Comparison of ENCODE assay signal across 10 mouse cellular contexts in genomic region chr8:123813173-123813891, GRCm38 (mm10). TPM values are rescaled to one million over a fixed set of nuclear protein-coding genes. Genes with fewer than 3 reads are reported as not detected.
DNase-seq lines count a peak whose midpoint lies in the region; ATAC-seq and TF ChIP-seq lines count a peak whose summit lies in the region.
"Had no signal": no experiment of that assay in that cellular context is flagged by ENCODE, and none has a peak within 500 bp of the region (broad histone marks: within the 10 kb centered on the region; RNA-seq: fewer than 3 reads in every experiment).

No protein-coding gene starts in this region.

- 0 out of 2 replicates have a peak overlapping the region, but pooled peaks have one; percentile 10 for H3K27ac ChIP-seq in hindbrain, embryonic 13.5 days
- no peak overlapping the region for H3K27ac ChIP-seq in hindbrain, postnatal 0 days
- H3K27ac ChIP-seq in kidney, embryonic 14.5 days (ENCODE audit: low read depth, low read length) = no peak overlapping the region
- peak overlapping the region; percentile 95 for H3K27ac ChIP-seq in small intestine, adult 2 months (ENCODE audit: insufficient read depth, low read depth, low read length)
- H3K27ac ChIP-seq in midbrain, postnatal 0 days (ENCODE audit: low read depth, low read length) = no peak overlapping the region
- no peak overlapping the region for H3K27ac ChIP-seq in lung, postnatal 0 days (ENCODE audit: low read length)
- H3K27ac ChIP-seq: macrophage had no signal

- H3K36me3 ChIP-seq in hindbrain, embryonic 13.5 days = peaks cover 15% of the 10 kb centered on the region
- H3K36me3 ChIP-seq in hindbrain, postnatal 0 days (ENCODE audit: insufficient read depth, low read length) = no peaks in the 10 kb centered on the region
- H3K36me3 ChIP-seq in kidney, embryonic 14.5 days (ENCODE audit: control insufficient read depth, insufficient read depth, low read length) = no peaks in the 10 kb centered on the region
- H3K36me3 ChIP-seq in small intestine, adult 2 months (ENCODE audit: control insufficient read depth, insufficient read depth, low read length) = peaks cover 17% of the 10 kb centered on the region
- no peaks in the 10 kb centered on the region for H3K36me3 ChIP-seq in midbrain, postnatal 0 days (ENCODE audit: insufficient read depth, low read length)
- no peaks in the 10 kb centered on the region for H3K36me3 ChIP-seq in lung, postnatal 0 days (ENCODE audit: insufficient read depth, low read length)

- peaks cover 35% of the 10 kb centered on the region for H3K4me1 ChIP-seq in hindbrain, embryonic 13.5 days (replicated peaks)
- peaks cover 3% of the 10 kb centered on the region; the same call in 1 of the 2 replicates for H3K4me1 ChIP-seq in hindbrain, postnatal 0 days (ENCODE audit: insufficient read depth, low read length)
- peaks cover 4% of the 10 kb centered on the region; the same call in 1 of the 2 replicates for H3K4me1 ChIP-seq in kidney, embryonic 14.5 days (ENCODE audit: control insufficient read depth, insufficient read depth, low read length)
- H3K4me1 ChIP-seq in small intestine, adult 2 months (ENCODE audit: control insufficient read depth, insufficient read depth, insufficient read length, low read length) = peaks cover 37% of the 10 kb centered on the region
- H3K4me1 ChIP-seq in midbrain, postnatal 0 days (ENCODE audit: insufficient read depth, low read length) = no peaks in the 10 kb centered on the region
- no peaks in the 10 kb centered on the region for H3K4me1 ChIP-seq in lung, postnatal 0 days (ENCODE audit: insufficient read depth, low read depth, low read length)

- no peaks in the 10 kb centered on the region for H3K27me3 ChIP-seq in hindbrain, embryonic 13.5 days
- H3K27me3 ChIP-seq in hindbrain, postnatal 0 days (ENCODE audit: insufficient read depth, low read length) = no peaks in the 10 kb centered on the region
- H3K27me3 ChIP-seq in kidney, embryonic 14.5 days (ENCODE audit: control insufficient read depth, insufficient read depth, low read length) = no peaks in the 10 kb centered on the region
- no peaks in the 10 kb centered on the region for H3K27me3 ChIP-seq in small intestine, adult 2 months (ENCODE audit: control insufficient read depth, insufficient read depth, low read length)
- H3K27me3 ChIP-seq in midbrain, postnatal 0 days (ENCODE audit: insufficient read depth, low read length) = no peaks in the 10 kb centered on the region
- no peaks in the 10 kb centered on the region for H3K27me3 ChIP-seq in lung, postnatal 0 days (replicated peaks; ENCODE audit: insufficient read depth, low read length)

- ATAC-seq in hindbrain, embryonic 13.5 days (ENCODE audit: low FRiP score) = no peak
- ATAC-seq in hindbrain, postnatal 0 days = no peak
- ATAC-seq in kidney, embryonic 14.5 days (ENCODE audit: low FRiP score, low TSS enrichment) = peak; percentile 35; the same call in 1 of the 2 replicates
- no peak for ATAC-seq in midbrain, postnatal 0 days (ENCODE audit: low FRiP score)
- ATAC-seq in lung, postnatal 0 days = no peak

- no peak for TF ChIP-seq EP300 in lung, postnatal 0 days (IDR thresholded peaks at IDR 0.05)

- TF ChIP-seq POLR2A in small intestine, adult 2 months (IDR thresholded peaks at IDR 0.05; ENCODE audit: low read depth, low read length) = no peak

- H3K9me3 ChIP-seq in hindbrain, embryonic 13.5 days = no peaks in the 10 kb centered on the region
- no peaks in the 10 kb centered on the region for H3K9me3 ChIP-seq in hindbrain, postnatal 0 days (ENCODE audit: low read length)
- no peaks in the 10 kb centered on the region for H3K9me3 ChIP-seq in kidney, embryonic 14.5 days (ENCODE audit: control insufficient read depth, low read length)
- no peaks in the 10 kb centered on the region for H3K9me3 ChIP-seq in midbrain, postnatal 0 days (ENCODE audit: low read length)
- H3K9me3 ChIP-seq in lung, postnatal 0 days (ENCODE audit: low read length) = no peaks in the 10 kb centered on the region

- no peak overlapping the region for H3K4me2 ChIP-seq in hindbrain, embryonic 13.5 days
- H3K4me2 ChIP-seq in hindbrain, postnatal 0 days (ENCODE audit: low read depth, low read length) = no peak overlapping the region
- H3K4me2 ChIP-seq in kidney, embryonic 14.5 days (replicated peaks; ENCODE audit: low read depth, low read length) = no peak overlapping the region
- H3K4me2 ChIP-seq in midbrain, postnatal 0 days (ENCODE audit: low read depth, low read length, poor library complexity, severe bottlenecking) = no peak overlapping the region
- H3K4me2 ChIP-seq in lung, postnatal 0 days (replicated peaks; ENCODE audit: low read depth, low read length) = no peak overlapping the region

- DNase-seq in hindbrain, postnatal 0 days (ENCODE audit: low spot score) = no peak
- DNase-seq in cerebellum, postnatal 14 days = peak; percentile 74 to 85
- DNase-seq in midbrain, postnatal 0 days (ENCODE audit: low spot score) = no peak
- DNase-seq in spleen, postnatal 14 days (ENCODE audit: low spot score in 2 of 2) = no peak
- no peak for DNase-seq in lung, postnatal 0 days (ENCODE audit: low spot score)
- DNase-seq: layer of hippocampus, adult 9-11 months had no signal

- no peak overlapping the region for H3K4me3 ChIP-seq in hindbrain, embryonic 13.5 days
- H3K4me3 ChIP-seq in hindbrain, postnatal 0 days (ENCODE audit: low read length) = no peak overlapping the region
- H3K4me3 ChIP-seq in kidney, embryonic 14.5 days (ENCODE audit: low read length) = no peak overlapping the region
- H3K4me3 ChIP-seq in small intestine, adult 2 months (ENCODE audit: low read depth, low read length) = peak overlapping the region; percentile 20
- H3K4me3 ChIP-seq in midbrain, postnatal 0 days (ENCODE audit: low read depth, low read length) = no peak overlapping the region
- no peak overlapping the region for H3K4me3 ChIP-seq in lung, postnatal 0 days (ENCODE audit: low read depth, low read length)

- no peak for TF ChIP-seq CTCF in hindbrain, postnatal 0 days (IDR thresholded peaks at IDR 0.05; ENCODE audit: low read depth)
- TF ChIP-seq CTCF in small intestine, adult 2 months (IDR thresholded peaks at IDR 0.05; ENCODE audit: extremely low read depth, insufficient read length, insufficient replicate concordance, low read depth, low read length) = no peak
- no peak for TF ChIP-seq CTCF in midbrain, postnatal 0 days (IDR thresholded peaks at IDR 0.05)
- TF ChIP-seq CTCF in lung, postnatal 0 days (IDR thresholded peaks at IDR 0.05) = no peak

- 76% methylated on average over 16 of the region's 16 CpGs for WGBS in hindbrain, embryonic 13.5 days
- 72% methylated on average over 16 of the region's 16 CpGs for WGBS in hindbrain, postnatal 0 days
- 70% methylated on average over 16 of the region's 16 CpGs for WGBS in kidney, embryonic 14.5 days
- 27% methylated on average over 16 of the region's 16 CpGs for WGBS in small intestine, adult 2 months
- WGBS in midbrain, postnatal 0 days = 71% methylated on average over 16 of the region's 16 CpGs
- WGBS in lung, postnatal 0 days = 63% methylated on average over 16 of the region's 16 CpGs

- no peak overlapping the region for H3K9ac ChIP-seq in hindbrain, embryonic 13.5 days
- H3K9ac ChIP-seq in hindbrain, postnatal 0 days (replicated peaks; ENCODE audit: low read length) = no peak overlapping the region
- H3K9ac ChIP-seq in kidney, embryonic 14.5 days (ENCODE audit: low read depth, low read length) = no peak overlapping the region
- H3K9ac ChIP-seq in midbrain, postnatal 0 days (replicated peaks; ENCODE audit: low read length, poor library complexity, severe bottlenecking) = no peak overlapping the region
- H3K9ac ChIP-seq in lung, postnatal 0 days (replicated peaks; ENCODE audit: low read depth) = no peak overlapping the region

RNA-seq across cellular contexts. Expression of gene Rab4a, which starts 7.5 kb away (rescaled TPM):
- 73.9 and 74.8 TPM in 2 replicates for polyA plus RNA-seq in hindbrain, embryonic 13.5 days (2015; fragmentation: Nextera tagmentation; extraction: Ambion mirVana)
- total RNA-seq in hindbrain, postnatal 0 days (2014; rRNA removed) = 46.3 and 58.3 TPM in 2 replicates
- 94.7 and 96.8 TPM in 2 replicates for polyA plus RNA-seq in hindbrain, postnatal 0 days (2015; fragmentation: Nextera tagmentation; extraction: Ambion mirVana)
- 33.3 and 45.3 TPM in 2 replicates for polyA plus RNA-seq in kidney, embryonic 14.5 days (2014; fragmentation: Nextera tagmentation; extraction: Ambion mirVana)
- 23.0 and 59.8 TPM in 2 replicates for polyA plus RNA-seq in small intestine, adult 2 months (2012; rRNA removed)
- total RNA-seq in midbrain, postnatal 0 days (2014; rRNA removed) = 54.2 and 59.8 TPM in 2 replicates
- polyA plus RNA-seq in midbrain, postnatal 0 days (2015; fragmentation: Nextera tagmentation; extraction: Ambion mirVana) = 97.7 and 101 TPM in 2 replicates
- 27.9 and 32.1 TPM in 2 replicates for polyA plus RNA-seq in lung, postnatal 0 days (2015; fragmentation: Nextera tagmentation; extraction: Ambion mirVana)

RNA-seq across cellular contexts. Expression of gene Ccsap, which starts 46.7 kb away (rescaled TPM):
- polyA plus RNA-seq in hindbrain, embryonic 13.5 days (2015; fragmentation: Nextera tagmentation; extraction: Ambion mirVana) = 4.0 and 4.1 TPM in 2 replicates
- total RNA-seq in hindbrain, postnatal 0 days (2014; rRNA removed) = 13.4 and 14.8 TPM in 2 replicates
- 5.0 and 6.4 TPM in 2 replicates for polyA plus RNA-seq in hindbrain, postnatal 0 days (2015; fragmentation: Nextera tagmentation; extraction: Ambion mirVana)
- polyA plus RNA-seq in kidney, embryonic 14.5 days (2014; fragmentation: Nextera tagmentation; extraction: Ambion mirVana) = 2.7 and 4.0 TPM in 2 replicates
- polyA plus RNA-seq in small intestine, adult 2 months (2012; rRNA removed) = 0.70 and 1.3 TPM in 2 replicates
- total RNA-seq in midbrain, postnatal 0 days (2014; rRNA removed) = 9.9 and 16.3 TPM in 2 replicates
- 5.2 and 5.5 TPM in 2 replicates for polyA plus RNA-seq in midbrain, postnatal 0 days (2015; fragmentation: Nextera tagmentation; extraction: Ambion mirVana)
- 1.2 and 1.3 TPM in 2 replicates for polyA plus RNA-seq in lung, postnatal 0 days (2015; fragmentation: Nextera tagmentation; extraction: Ambion mirVana)

Comparison
In these comparisons a context has a peak if more than half of its experiments do, and no peak if none do; other contexts are left out.
1. H3K27ac ChIP-seq: peak in hindbrain, embryonic 13.5 days (single experiment) and small intestine, adult 2 months (single experiment); none in hindbrain, postnatal 0 days (single experiment), kidney, embryonic 14.5 days (single experiment), midbrain, postnatal 0 days (single experiment) and lung, postnatal 0 days (single experiment).
2. DNase-seq: peak in cerebellum, postnatal 14 days (2 of 2); none in hindbrain, postnatal 0 days (single experiment), midbrain, postnatal 0 days (single experiment), spleen, postnatal 14 days (0 of 2) and lung, postnatal 0 days (single experiment).